Mouse (Mus musculus): ENCODE results near the gene 1700003E16Rik. TPM values are rescaled to one million over a fixed set of nuclear protein-coding genes. Genes with fewer than 3 reads are reported as not detected.

1700003E16Rik gene
- polyA plus RNA-seq, 1 experiment from 2014 or later = 0.19 TPM

- ATAC-seq = peak; percentile 87
- Histone ChIP-seq H3K36me3 (0 out of 2 replicates have a peak, but pooled peaks cover 3% of the 10 kb centered on the region), H3K27me3 (replicated peaks) (peaks cover 28% of the 10 kb centered on the region), H3K4me3 (peak within 1 kb of the TSS; percentile 88), H3K4me2 (peak within 1 kb of the TSS; percentile 78), H3K4me1 (peaks cover 56% of the 10 kb centered on the region), H3K9ac (peak within 1 kb of the TSS; percentile 93), H3K27ac (peak within 1 kb of the TSS; percentile 81), H3K9me3 (replicated peaks) (no peaks in the 10 kb centered on the region)
- WGBS (ENCODE audit: insufficient replicate concordance) = under 1% methylated on average over 57 of the region's 58 CpGs
Observed at GRCm38 (mm10) chr6:83165607-83166242, 9.5 kb downstream of the 1700003E16Rik start, which contains the start of gene Dctn1. Dctn1 (plus strand) TSS chr6:83165920.

GRCm38 (mm10) chr6:83166243-83166630, 10.0 kb downstream of the 1700003E16Rik start:
- peak; percentile 5 for ATAC-seq
- H3K9ac ChIP-seq = peak overlapping the region; percentile 93
- H3K4me3 ChIP-seq = peak overlapping the region; percentile 88
- under 1% methylated on average over 12 of the region's 12 CpGs for WGBS (ENCODE audit: insufficient replicate concordance)
- H3K27me3 ChIP-seq (replicated peaks) = peaks cover 22% of the 10 kb centered on the region
- peak overlapping the region; percentile 78 for H3K4me2 ChIP-seq
- H3K27ac ChIP-seq = peak overlapping the region; percentile 81
- H3K36me3 ChIP-seq = 0 out of 2 replicates have a peak, but pooled peaks cover 3% of the 10 kb centered on the region
- H3K4me1 ChIP-seq = peaks cover 56% of the 10 kb centered on the region
- H3K9me3 ChIP-seq (replicated peaks) = no peaks in the 10 kb centered on the region

GRCm38 (mm10) chr6:83169872-83170271, 13.7 kb downstream of the 1700003E16Rik start:
- no peak for ATAC-seq
- H3K36me3 ChIP-seq = 0 out of 2 replicates have a peak, but pooled peaks cover 3% of the 10 kb centered on the region
- WGBS (ENCODE audit: insufficient replicate concordance) = 77% methylated on average over 5 of the region's 5 CpGs

GRCm38 (mm10) chr6:83171063-83171462, 14.9 kb downstream of the 1700003E16Rik start:
- no peak overlapping the region for H3K4me2 ChIP-seq
- H3K27ac ChIP-seq = no peak overlapping the region
- peaks cover 42% of the 10 kb centered on the region for H3K4me1 ChIP-seq
- no peak overlapping the region for H3K4me3 ChIP-seq
- H3K36me3 ChIP-seq = peaks cover 8% of the 10 kb centered on the region; the same call in 1 of the 2 replicates
- ATAC-seq = no peak
- H3K27me3 ChIP-seq (replicated peaks) = no peaks in the 10 kb centered on the region
- 73% methylated on average over 5 of the region's 5 CpGs for WGBS (ENCODE audit: insufficient replicate concordance)
- H3K9ac ChIP-seq = no peak overlapping the region
- H3K9me3 ChIP-seq (replicated peaks) = no peaks in the 10 kb centered on the region

More at GRCm38 (mm10) chr6:83169872-83170271, 13.7 kb downstream of the 1700003E16Rik start:
- Histone ChIP-seq H3K4me2 (no peak overlapping the region), H3K27me3 (replicated peaks) (no peaks in the 10 kb centered on the region), H3K9me3 (replicated peaks) (no peaks in the 10 kb centered on the region), H3K4me1 (peaks cover 42% of the 10 kb centered on the region), H3K4me3 (no peak overlapping the region), H3K9ac (no peak overlapping the region), H3K27ac (no peak overlapping the region)

- H3K4me3 ChIP-seq = no peak overlapping the region
- H3K27me3 ChIP-seq (replicated peaks) = no peaks in the 10 kb centered on the region
- H3K4me2 ChIP-seq = no peak overlapping the region
- no peak for ATAC-seq
- WGBS (ENCODE audit: insufficient replicate concordance) = 64% methylated on average over 9 of the region's 9 CpGs
- no peak overlapping the region for H3K9ac ChIP-seq
- peaks cover 11% of the 10 kb centered on the region; the same call in 1 of the 2 replicates for H3K36me3 ChIP-seq
- no peaks in the 10 kb centered on the region for H3K9me3 ChIP-seq (replicated peaks)
- H3K4me1 ChIP-seq = peaks cover 37% of the 10 kb centered on the region
- H3K27ac ChIP-seq = no peak overlapping the region
Observed at GRCm38 (mm10) chr6:83172240-83172920, 16.2 kb downstream of the 1700003E16Rik start.

- WGBS (ENCODE audit: insufficient replicate concordance) = 82% methylated on average over 8 of the region's 8 CpGs
- no peak for ATAC-seq
Observed at GRCm38 (mm10) chr6:83175996-83176395, 19.8 kb downstream of the 1700003E16Rik start.

GRCm38 (mm10) chr6:83179390-83180117, 23.4 kb downstream of the 1700003E16Rik start:
- Histone ChIP-seq H3K4me2 (peak overlapping the region; percentile 36), H3K27ac (no peak overlapping the region)

More at GRCm38 (mm10) chr6:83175996-83176395, 19.8 kb downstream of the 1700003E16Rik start:
- H3K9me3 ChIP-seq (replicated peaks) = no peaks in the 10 kb centered on the region
- no peak overlapping the region for H3K4me3 ChIP-seq
- H3K9ac ChIP-seq = no peak overlapping the region
- no peak overlapping the region for H3K27ac ChIP-seq
- H3K27me3 ChIP-seq (replicated peaks) = no peaks in the 10 kb centered on the region
- peaks cover 8% of the 10 kb centered on the region; the same call in 1 of the 2 replicates for H3K36me3 ChIP-seq
- H3K4me1 ChIP-seq = peaks cover 30% of the 10 kb centered on the region
- no peak overlapping the region for H3K4me2 ChIP-seq

GRCm38 (mm10) chr6:83180605-83181004, 24.4 kb downstream of the 1700003E16Rik start:
- 77% methylated on average over 6 of the region's 6 CpGs for WGBS (ENCODE audit: insufficient replicate concordance)
- Histone ChIP-seq H3K4me2 (no peak overlapping the region), H3K27me3 (replicated peaks) (no peaks in the 10 kb centered on the region), H3K27ac (no peak overlapping the region), H3K9me3 (replicated peaks) (no peaks in the 10 kb centered on the region), H3K9ac (no peak overlapping the region), H3K4me1 (peaks cover 35% of the 10 kb centered on the region), H3K36me3 (peaks cover 37% of the 10 kb centered on the region), H3K4me3 (no peak overlapping the region)
- ATAC-seq = no peak

More at GRCm38 (mm10) chr6:83179390-83180117, 23.4 kb downstream of the 1700003E16Rik start:
- WGBS (ENCODE audit: insufficient replicate concordance) = 62% methylated on average over 12 of the region's 12 CpGs
- ATAC-seq = peak; percentile 40; the same call in 1 of the 2 replicates
- H3K4me1 ChIP-seq = peaks cover 30% of the 10 kb centered on the region
- H3K9me3 ChIP-seq (replicated peaks) = no peaks in the 10 kb centered on the region
- peak overlapping the region; percentile 10; the same call in 1 of the 2 replicates for H3K9ac ChIP-seq
- 0 out of 2 replicates have a peak overlapping the region, but pooled peaks have one; percentile 8 for H3K4me3 ChIP-seq
- peaks cover 32% of the 10 kb centered on the region for H3K36me3 ChIP-seq
- H3K27me3 ChIP-seq (replicated peaks) = no peaks in the 10 kb centered on the region

- Histone ChIP-seq H3K4me2 (no peak overlapping the region), H3K9me3 (replicated peaks) (no peaks in the 10 kb centered on the region), H3K4me3 (no peak overlapping the region), H3K27me3 (replicated peaks) (no peaks in the 10 kb centered on the region), H3K4me1 (peaks cover 29% of the 10 kb centered on the region), H3K36me3 (peaks cover 47% of the 10 kb centered on the region), H3K9ac (no peak overlapping the region), H3K27ac (no peak overlapping the region)
- ATAC-seq = no peak
- WGBS (ENCODE audit: insufficient replicate concordance) = 79% methylated on average over 3 of the region's 3 CpGs
Observed at GRCm38 (mm10) chr6:83184858-83185435, 28.7 kb downstream of the 1700003E16Rik start.

- peaks cover 59% of the 10 kb centered on the region for H3K36me3 ChIP-seq
- WGBS (ENCODE audit: insufficient replicate concordance) = 24% methylated on average over 25 of the region's 25 CpGs
- H3K9me3 ChIP-seq (replicated peaks) = no peaks in the 10 kb centered on the region
- ATAC-seq = peak; percentile 44
- peak overlapping the region; percentile 39 for H3K4me2 ChIP-seq
- no peak overlapping the region for H3K27ac ChIP-seq
- no peak overlapping the region for H3K4me3 ChIP-seq
- H3K4me1 ChIP-seq = peaks cover 27% of the 10 kb centered on the region
- H3K9ac ChIP-seq = no peak overlapping the region
- no peaks in the 10 kb centered on the region for H3K27me3 ChIP-seq (replicated peaks)
Observed at GRCm38 (mm10) chr6:83185895-83186861, 30.0 kb downstream of the 1700003E16Rik start.

Data from liver, embryonic 12.5 days (tissue).